In genomic region chr12:107920076-107920475, GRCm38 (mm10) we compare ENCODE assay signal across 28 mouse cellular contexts.
DNase-seq lines count a peak whose midpoint lies in the region; ATAC-seq and TF ChIP-seq lines count a peak whose summit lies in the region.
"Had no signal": no experiment of that assay in that cellular context is flagged by ENCODE, and none has a peak within 500 bp of the region (broad histone marks: within the 10 kb centered on the region; RNA-seq: fewer than 3 reads in every experiment).

No protein-coding gene starts in this region.

- H3K4me1 ChIP-seq in forebrain, postnatal 0 days (ENCODE audit: insufficient read depth), result peaks cover 14% of the 10 kb centered on the region; the same call in 1 of the 2 replicates
- H3K4me1 ChIP-seq in forebrain, embryonic 11.5 days (replicated peaks; ENCODE audit: control insufficient read depth, insufficient read depth, low read length), result peaks cover 7% of the 10 kb centered on the region; the same call in 1 of the 2 replicates
- peaks cover 65% of the 10 kb centered on the region for H3K4me1 ChIP-seq in thymus, adult 2 months (replicated peaks; ENCODE audit: control insufficient read depth, insufficient read depth, low read length)
- H3K4me1 ChIP-seq: liver, embryonic 15.5 days had no signal

- TF ChIP-seq CTCF in forebrain, postnatal 0 days (IDR thresholded peaks at IDR 0.05; ENCODE audit: low read depth), result no peak
- no peak for TF ChIP-seq CTCF in thymus, adult 2 months (IDR thresholded peaks at IDR 0.05; ENCODE audit: borderline replicate concordance, control insufficient read depth, extremely low read depth, insufficient read depth, low read length, poor library complexity)

- TF ChIP-seq POLR2A in thymus, adult 2 months (IDR thresholded peaks at IDR 0.05; ENCODE audit: control insufficient read depth, extremely low read depth, insufficient read depth, low read length, poor library complexity), result no peak

- H3K27me3 ChIP-seq in forebrain, postnatal 0 days (ENCODE audit: insufficient read depth, low read length), result no peaks in the 10 kb centered on the region
- H3K27me3 ChIP-seq in forebrain, embryonic 11.5 days (ENCODE audit: control insufficient read depth, insufficient read depth, low read length), result no peaks in the 10 kb centered on the region
- H3K27me3 ChIP-seq in thymus, adult 2 months (ENCODE audit: control insufficient read depth, insufficient read depth, low read length), result no peaks in the 10 kb centered on the region
- H3K27me3 ChIP-seq: embryonic facial prominence, embryonic 13.5 days; hindbrain, embryonic 12.5 days; limb, embryonic 12.5 days; liver, embryonic 15.5 days had no signal

- H3K9ac ChIP-seq in forebrain, postnatal 0 days, result no peak overlapping the region
- H3K9ac ChIP-seq in forebrain, embryonic 11.5 days (ENCODE audit: low read length), result no peak overlapping the region
- H3K9ac ChIP-seq: embryonic facial prominence, embryonic 13.5 days; hindbrain, embryonic 12.5 days; limb, embryonic 12.5 days; liver, embryonic 15.5 days; lung, embryonic 14.5 days had no signal

- 94% methylated on average over 2 of the region's 2 CpGs for WGBS in forebrain, postnatal 0 days
- WGBS in forebrain, embryonic 11.5 days, result 92% methylated on average over 2 of the region's 2 CpGs
- 47% methylated on average over 2 of the region's 2 CpGs for WGBS in thymus, adult 2 months

- no peaks in the 10 kb centered on the region for H3K9me3 ChIP-seq in forebrain, postnatal 0 days (ENCODE audit: low read length)
- H3K9me3 ChIP-seq in forebrain, embryonic 11.5 days (ENCODE audit: control insufficient read depth, low read length), result peaks cover 18% of the 10 kb centered on the region; the same call in 1 of the 2 replicates

- 0 out of 2 replicates have a peak overlapping the region, but pooled peaks have one; percentile 78 for H3K27ac ChIP-seq in forebrain, postnatal 0 days (ENCODE audit: low read depth, low read length)
- H3K27ac ChIP-seq in forebrain, embryonic 11.5 days (ENCODE audit: low read depth, low read length), result no peak overlapping the region
- peak overlapping the region; percentile 87 for H3K27ac ChIP-seq in thymus, adult 2 months (ENCODE audit: control insufficient read depth, insufficient read depth, low read length)
- H3K27ac ChIP-seq: hindbrain, postnatal 0 days; left cerebral cortex, adult 2 months; limb, embryonic 12.5 days; liver, embryonic 15.5 days; stomach, postnatal 0 days had no signal

- no peak overlapping the region for H3K4me3 ChIP-seq in forebrain, postnatal 0 days (ENCODE audit: low read depth, low read length)
- no peak overlapping the region for H3K4me3 ChIP-seq in forebrain, embryonic 11.5 days (ENCODE audit: low read depth, low read length)
- no peak overlapping the region for H3K4me3 ChIP-seq in thymus, adult 2 months (ENCODE audit: control insufficient read depth, insufficient read depth, low read length)
- H3K4me3 ChIP-seq: embryonic facial prominence, embryonic 13.5 days; hindbrain, embryonic 12.5 days; left cerebral cortex, adult 2 months; limb, embryonic 12.5 days; liver, embryonic 15.5 days had no signal

- peaks cover 21% of the 10 kb centered on the region for H3K36me3 ChIP-seq in forebrain, postnatal 0 days (ENCODE audit: insufficient read depth)
- peaks cover 21% of the 10 kb centered on the region for H3K36me3 ChIP-seq in forebrain, embryonic 11.5 days (ENCODE audit: control insufficient read depth, insufficient read depth, low read length)
- peaks cover 37% of the 10 kb centered on the region for H3K36me3 ChIP-seq in thymus, adult 2 months (ENCODE audit: control insufficient read depth, insufficient read depth, low read length)
- H3K36me3 ChIP-seq: G1E; liver, embryonic 15.5 days had no signal

- H3K4me2 ChIP-seq in forebrain, postnatal 0 days (ENCODE audit: low read depth), result no peak overlapping the region
- H3K4me2 ChIP-seq in forebrain, embryonic 11.5 days (ENCODE audit: low read depth, low read length, severe bottlenecking), result no peak overlapping the region
- H3K4me2 ChIP-seq: embryonic facial prominence, embryonic 13.5 days; hindbrain, embryonic 12.5 days; limb, embryonic 12.5 days; liver, embryonic 15.5 days; lung, embryonic 14.5 days had no signal

- no peak for DNase-seq in forebrain, postnatal 0 days
- DNase-seq in forebrain, embryonic 11.5 days (ENCODE audit: low spot score), result no peak
- DNase-seq in thymus, adult 2 months, result no peak
- DNase-seq in thymus, postnatal 25 days, result no peak
- peak; percentile 77 for DNase-seq in induced T-regulatory cell, adult 2 months (ENCODE audit: low read depth)
- no peak for DNase-seq in right cerebral cortex, postnatal 14 days
- DNase-seq: adrenal gland, postnatal 10 days; cerebellum, adult 11 months; cerebellum, adult 9-11 months; embryo, embryonic 11 days; gastrocnemius, postnatal 10 days; heart, postnatal 36 days; kidney, adult 9 months; kidney, postnatal 10 days; lung, embryonic 14.5 days; lung, postnatal 14 days; spleen, adult 18-20 months; thymus, adult 18-20 months had no signal

- no peak for ATAC-seq in forebrain, postnatal 0 days
- ATAC-seq in forebrain, embryonic 11.5 days (replicated peaks; ENCODE audit: low FRiP score), result no peak
- no peak for ATAC-seq in monocyte, adult 5-6 weeks (replicated peaks; ENCODE audit: insufficient number of reproducible peaks, low FRiP score, low TSS enrichment, poor library complexity, severe bottlenecking)
- ATAC-seq: hindbrain, postnatal 0 days; intestine, postnatal 0 days had no signal
